Mouse (Mus musculus) CH12.LX (cell line): Measurements from ENCODE around the gene Grb10.

Experiments used
- CHD1 ChIP-seq: IDR thresholded peaks from 2 replicates; pipeline ENCODE4 v1.6.1; 2012; ENCODE audit warnings: low read depth, low read length, improper control_type of control experiment, inconsistent platforms
- CTCF ChIP-seq, 2 experiments: IDR thresholded peaks in 1 of 2; conservative IDR thresholded peaks in 1 of 2; 2 replicates each; pipeline ENCODE4 v1.5.1; 2011 to 2012; ENCODE audit warnings: low read depth in 2 of 2, low read length in 2 of 2, improper control_type of control experiment in 1 of 2, inconsistent platforms in 1 of 2, mild to moderate bottlenecking in 1 of 2, moderate library complexity in 1 of 2
- EP300 ChIP-seq: IDR thresholded peaks from 2 replicates; pipeline ENCODE4 v1.6.1; 2011; ENCODE audit warnings: low read length, improper control_type of control experiment
- POLR2A ChIP-seq: IDR thresholded peaks from 2 replicates; pipeline ENCODE4 v1.6.1; 2011; ENCODE audit warnings: low read depth, mild to moderate bottlenecking, improper control_type of control experiment, low read length
- UBTF ChIP-seq: IDR thresholded peaks from 2 replicates; pipeline ENCODE4 v1.6.1; 2012; ENCODE audit warnings: low read depth, mild to moderate bottlenecking, inconsistent platforms, low read length, improper control_type of control experiment, moderate library complexity
- USF1 ChIP-seq: IDR thresholded peaks from 2 replicates; pipeline ENCODE4 v1.6.1; 2014; ENCODE audit warnings: low read depth, mild to moderate bottlenecking, inconsistent platforms, low read length, improper control_type of control experiment

- no peak for TF ChIP-seq POLR2A
- no peak for TF ChIP-seq USF1
- no peak for TF ChIP-seq EP300
- TF ChIP-seq CHD1: no peak
- TF ChIP-seq UBTF: no peak
- TF ChIP-seq CTCF (conservative IDR thresholded peaks at IDR 0.05 in 1 of 2, IDR thresholded peaks at IDR 0.05 in 1 of 2; ENCODE audit: low read depth in 2 of 2, low read length in 2 of 2): no peak
These were observed 71.0 kb downstream of the Grb10 start for GRCm38 (mm10) chr11:11967519-11967918.
